ENCODE assay signal across 20 mouse cellular contexts in genomic region chr7:130527306-130527705, GRCm38 (mm10). TPM values are rescaled to one million over a fixed set of nuclear protein-coding genes. Genes with fewer than 3 reads are reported as not detected.
A peak's percentile ranks its signal among the peaks of the same experiment; 100 is the strongest.
DNase-seq lines count a peak whose midpoint lies in the region; ATAC-seq and TF ChIP-seq lines count a peak whose summit lies in the region.
"Had no signal": no experiment of that assay in that cellular context is flagged by ENCODE, and none has a peak within 500 bp of the region (broad histone marks: within the 10 kb centered on the region; RNA-seq: fewer than 3 reads in every experiment).

No protein-coding gene starts in this region.

- no peak for DNase-seq in heart, postnatal 14 days
- no peak for DNase-seq in testis, postnatal 14 days (ENCODE audit: low spot score)
- DNase-seq in embryo, embryonic 11 days = no peak
- DNase-seq: adrenal gland, adult 2 months; adrenal gland, postnatal 25 days; cerebellum, adult 18-20 months; cerebellum, adult 9-11 months; gastrocnemius, postnatal 36 days; heart, adult 18-20 months; kidney, adult 18-20 months had no signal

- no peaks in the 10 kb centered on the region for H3K27me3 ChIP-seq in heart, embryonic 15.5 days
- no peaks in the 10 kb centered on the region for H3K27me3 ChIP-seq in testis, adult 2 months (ENCODE audit: control insufficient read depth, insufficient read depth, low read length)
- no peaks in the 10 kb centered on the region for H3K27me3 ChIP-seq in stomach, embryonic 14.5 days (ENCODE audit: control insufficient read depth, insufficient read depth, low read length)
- no peaks in the 10 kb centered on the region for H3K27me3 ChIP-seq in forebrain, embryonic 12.5 days
- H3K27me3 ChIP-seq: embryonic facial prominence, embryonic 15.5 days; forebrain, embryonic 15.5 days; heart, embryonic 12.5 days; hindbrain, embryonic 13.5 days had no signal

- ATAC-seq in heart, embryonic 15.5 days (replicated peaks; ENCODE audit: insufficient number of reproducible peaks, insufficient read depth, low FRiP score, low read depth) = no peak
- no peak for ATAC-seq in stomach, embryonic 14.5 days (ENCODE audit: insufficient number of reproducible peaks, insufficient read depth, low FRiP score, low read depth)
- ATAC-seq in forebrain, embryonic 12.5 days (ENCODE audit: low FRiP score) = no peak
- ATAC-seq: forebrain, embryonic 15.5 days had no signal

- intact Hi-C loops in heart, postnatal 14 days (cut with DNase I) = no loop called here

- H3K36me3 ChIP-seq in heart, embryonic 15.5 days = peaks cover 12% of the 10 kb centered on the region
- no peaks in the 10 kb centered on the region; the same call in 1 of the 2 replicates for H3K36me3 ChIP-seq in testis, adult 2 months (ENCODE audit: control insufficient read depth, insufficient read depth, low read length)
- peaks cover 7% of the 10 kb centered on the region for H3K36me3 ChIP-seq in stomach, embryonic 14.5 days (ENCODE audit: control insufficient read depth, insufficient read depth, low read length)
- peaks cover 19% of the 10 kb centered on the region for H3K36me3 ChIP-seq in forebrain, embryonic 12.5 days (replicated peaks)

- H3K4me1 ChIP-seq in heart, embryonic 15.5 days (replicated peaks) = peaks cover 2% of the 10 kb centered on the region
- no peaks in the 10 kb centered on the region for H3K4me1 ChIP-seq in testis, adult 2 months (ENCODE audit: control insufficient read depth, insufficient read depth, low read length)
- H3K4me1 ChIP-seq in stomach, embryonic 14.5 days (ENCODE audit: control insufficient read depth, insufficient read depth, low read length) = no peaks in the 10 kb centered on the region
- no peaks in the 10 kb centered on the region for H3K4me1 ChIP-seq in forebrain, embryonic 12.5 days
- H3K4me1 ChIP-seq: embryonic facial prominence, embryonic 15.5 days; forebrain, embryonic 10.5 days; forebrain, embryonic 15.5 days; hindbrain, embryonic 13.5 days had no signal

- no peak overlapping the region for H3K9ac ChIP-seq in heart, embryonic 15.5 days
- no peak overlapping the region for H3K9ac ChIP-seq in stomach, embryonic 14.5 days (replicated peaks; ENCODE audit: low read depth, low read length)
- no peak overlapping the region for H3K9ac ChIP-seq in forebrain, embryonic 12.5 days
- H3K9ac ChIP-seq: embryonic facial prominence, embryonic 15.5 days; forebrain, embryonic 15.5 days; heart, embryonic 12.5 days; hindbrain, embryonic 13.5 days had no signal

- 0 out of 2 replicates have a peak overlapping the region, but pooled peaks have one; percentile 5 for H3K27ac ChIP-seq in heart, embryonic 15.5 days
- H3K27ac ChIP-seq in testis, adult 2 months (ENCODE audit: control insufficient read depth, insufficient read depth, low read depth, low read length) = peak overlapping the region; percentile 6; the same call in 1 of the 2 replicates
- peak overlapping the region; percentile 33; the same call in 1 of the 2 replicates for H3K27ac ChIP-seq in stomach, embryonic 14.5 days (ENCODE audit: low read length)
- H3K27ac ChIP-seq in forebrain, embryonic 12.5 days = no peak overlapping the region
- H3K27ac ChIP-seq: embryonic facial prominence, embryonic 15.5 days; forebrain, embryonic 10.5 days; forebrain, embryonic 15.5 days; hindbrain, embryonic 13.5 days had no signal

- no peak overlapping the region for H3K4me3 ChIP-seq in heart, embryonic 15.5 days
- peak overlapping the region; percentile 53 for H3K4me3 ChIP-seq in testis, adult 2 months (ENCODE audit: control insufficient read depth, low read depth, low read length)
- no peak overlapping the region for H3K4me3 ChIP-seq in stomach, embryonic 14.5 days (ENCODE audit: low read depth, low read length)
- H3K4me3 ChIP-seq in forebrain, embryonic 12.5 days (replicated peaks) = no peak overlapping the region
- H3K4me3 ChIP-seq: embryonic facial prominence, embryonic 15.5 days; erythroblast, embryonic 14.5 days; forebrain, embryonic 10.5 days; forebrain, embryonic 15.5 days; heart, embryonic 12.5 days; hindbrain, embryonic 13.5 days had no signal

- H3K4me2 ChIP-seq in heart, embryonic 15.5 days = no peak overlapping the region
- H3K4me2 ChIP-seq in stomach, embryonic 14.5 days (replicated peaks; ENCODE audit: low read depth, low read length) = no peak overlapping the region
- no peak overlapping the region for H3K4me2 ChIP-seq in forebrain, embryonic 12.5 days
- H3K4me2 ChIP-seq: embryonic facial prominence, embryonic 15.5 days; forebrain, embryonic 15.5 days; heart, embryonic 12.5 days; hindbrain, embryonic 13.5 days had no signal

- TF ChIP-seq CTCF in testis, adult 2 months (IDR thresholded peaks at IDR 0.05; ENCODE audit: control insufficient read depth, insufficient read depth, insufficient replicate concordance, low read depth, low read length) = no peak

- no peak for TF ChIP-seq POLR2A in testis, adult 2 months (IDR thresholded peaks at IDR 0.05; ENCODE audit: control insufficient read depth, low read depth, low read length)

- H3K9me3 ChIP-seq in heart, embryonic 15.5 days (replicated peaks) = no peaks in the 10 kb centered on the region
- no peaks in the 10 kb centered on the region for H3K9me3 ChIP-seq in stomach, embryonic 14.5 days (ENCODE audit: control insufficient read depth, low read depth, low read length)
- H3K9me3 ChIP-seq in forebrain, embryonic 12.5 days = no peaks in the 10 kb centered on the region
- H3K9me3 ChIP-seq: embryonic facial prominence, embryonic 15.5 days; forebrain, embryonic 10.5 days; forebrain, embryonic 15.5 days; heart, embryonic 12.5 days; hindbrain, embryonic 13.5 days had no signal

- 54% methylated on average over 9 of the region's 9 CpGs for WGBS in heart, embryonic 15.5 days
- WGBS in stomach, embryonic 14.5 days = 76% methylated on average over 9 of the region's 9 CpGs
- WGBS in forebrain, embryonic 12.5 days = 86% methylated on average over 9 of the region's 9 CpGs

RNA-seq across cellular contexts. Expression of gene Ate1, which starts 7.1 kb away (rescaled TPM):
- polyA plus RNA-seq in heart, embryonic 15.5 days (2015; fragmentation: Nextera tagmentation; extraction: Ambion mirVana) = 55.4 and 63.7 TPM in 2 replicates
- total RNA-seq in heart, postnatal 14 days (2021) = 10 to 100 TPM; 29.5 to 32.5 TPM
- polyA plus RNA-seq in testis, adult 2 months (2012; rRNA removed) = 18.3 and 19.4 TPM in 2 replicates
- polyA plus RNA-seq in stomach, embryonic 14.5 days (2014; fragmentation: Nextera tagmentation; extraction: Ambion mirVana) = 69.9 and 72.8 TPM in 2 replicates
- 66.9 and 67.2 TPM in 2 replicates for polyA plus RNA-seq in forebrain, embryonic 12.5 days (2016; fragmentation: Nextera tagmentation; extraction: Ambion mirVana)

RNA-seq across cellular contexts. Expression of gene Nsmce4a, which starts 45.6 kb away (rescaled TPM):
- 115 and 118 TPM in 2 replicates for polyA plus RNA-seq in heart, embryonic 15.5 days (2015; fragmentation: Nextera tagmentation; extraction: Ambion mirVana)
- 10 to 100 TPM; 44.3 to 44.4 TPM for total RNA-seq in heart, postnatal 14 days (2021)
- polyA plus RNA-seq in testis, adult 2 months (2012; rRNA removed) = 13.6 and 15.9 TPM in 2 replicates
- polyA plus RNA-seq in stomach, embryonic 14.5 days (2014; fragmentation: Nextera tagmentation; extraction: Ambion mirVana) = 173 and 181 TPM in 2 replicates
- 172 and 182 TPM in 2 replicates for polyA plus RNA-seq in forebrain, embryonic 12.5 days (2016; fragmentation: Nextera tagmentation; extraction: Ambion mirVana)

RNA-seq across cellular contexts. Expression of gene Tacc2, which starts 49.9 kb away (rescaled TPM):
- 43.2 and 46.8 TPM in 2 replicates for polyA plus RNA-seq in heart, embryonic 15.5 days (2015; fragmentation: Nextera tagmentation; extraction: Ambion mirVana)
- total RNA-seq in heart, postnatal 14 days (2021) = 100 to 1,000 TPM; 316 to 336 TPM
- 6.5 and 8.6 TPM in 2 replicates for polyA plus RNA-seq in testis, adult 2 months (2012; rRNA removed)
- 35.2 TPM in 2 replicates for polyA plus RNA-seq in stomach, embryonic 14.5 days (2014; fragmentation: Nextera tagmentation; extraction: Ambion mirVana)
- 54.8 and 57.3 TPM in 2 replicates for polyA plus RNA-seq in forebrain, embryonic 12.5 days (2016; fragmentation: Nextera tagmentation; extraction: Ambion mirVana)
